Mouse (Mus musculus): ENCODE results near the gene Olfr49.

Olfr49 gene

GRCm38 (mm10) chr14:54284839-54285238, at the start of gene Olfr49:
Gene Olfr49 (minus strand): TSS chr14:54284939.
- no peak for DNase-seq (ENCODE audit: low read depth)

- no peak for DNase-seq (ENCODE audit: low read depth)
Measured at GRCm38 (mm10) chr14:54333452-54334189, 48.9 kb upstream of the Olfr49 start.

GRCm38 (mm10) chr14:54332176-54333074, 47.7 kb upstream of the Olfr49 start:
- no peak for DNase-seq (ENCODE audit: low read depth)

DNA sequence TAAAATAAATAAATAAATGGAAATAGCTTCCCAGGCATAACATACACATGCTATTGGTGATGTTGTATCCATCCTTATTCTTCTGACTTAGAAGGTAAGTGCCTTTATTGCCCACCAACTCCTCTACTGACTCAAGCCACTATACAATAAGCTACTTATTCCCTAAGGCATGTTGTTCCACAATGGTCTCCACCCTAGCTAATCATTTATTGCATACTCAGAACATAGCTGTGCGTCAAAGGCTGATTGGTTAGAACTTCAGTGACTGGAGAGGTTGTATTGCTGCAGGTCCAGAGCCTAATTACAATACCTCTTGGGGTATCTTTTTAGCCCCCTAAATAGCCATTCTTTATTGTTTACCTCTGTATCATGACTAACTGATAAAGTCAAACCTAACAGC, 46.4 kb upstream of the Olfr49 start:
- DNase-seq (ENCODE audit: low read depth), result no peak

GRCm38 (mm10) chr14:54329201-54329600, 44.5 kb upstream of the Olfr49 start:
- no peak for DNase-seq (ENCODE audit: low read depth)

DNA sequence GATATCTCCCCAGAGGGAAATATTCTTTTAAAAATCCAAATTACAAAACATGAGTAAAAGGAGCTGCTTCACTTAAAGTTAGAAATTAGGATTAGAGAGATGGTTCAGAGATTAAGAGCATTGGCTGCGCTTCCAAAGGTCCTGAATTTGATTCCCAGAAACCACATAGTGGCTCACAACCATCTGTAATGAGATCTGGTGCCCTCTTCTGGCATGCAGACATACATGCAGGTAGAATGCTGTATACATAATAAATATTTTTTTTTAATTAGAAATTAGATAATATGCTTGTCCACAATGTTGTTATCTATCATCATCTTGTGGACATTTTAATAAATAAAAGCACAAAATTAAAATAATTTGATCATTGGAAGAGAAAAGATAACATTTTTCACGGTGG, 43.8 kb upstream of the Olfr49 start:
- peak; percentile 33 for DNase-seq (ENCODE audit: low read depth)

DNA sequence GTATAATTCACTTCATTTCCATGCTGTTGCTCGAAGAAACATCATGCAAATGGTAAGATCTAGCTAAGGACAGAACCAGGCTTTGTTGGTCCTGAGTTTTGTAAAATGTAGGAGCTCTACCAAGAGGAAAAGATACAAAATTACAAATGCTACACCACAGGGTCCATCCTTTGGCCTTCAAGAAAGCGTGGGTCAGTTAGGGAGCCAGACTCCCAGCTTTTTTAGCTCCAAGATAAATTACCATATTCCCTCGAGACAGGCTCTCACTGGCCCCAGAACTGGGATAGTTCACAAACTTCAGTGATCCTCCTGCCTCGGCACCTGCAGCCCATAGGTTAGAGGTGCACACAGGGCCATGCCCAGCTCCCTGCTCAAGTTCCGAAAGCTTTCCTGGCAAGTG, 39.7 kb upstream of the Olfr49 start:
- no peak for DNase-seq (ENCODE audit: low read depth)

DNA sequence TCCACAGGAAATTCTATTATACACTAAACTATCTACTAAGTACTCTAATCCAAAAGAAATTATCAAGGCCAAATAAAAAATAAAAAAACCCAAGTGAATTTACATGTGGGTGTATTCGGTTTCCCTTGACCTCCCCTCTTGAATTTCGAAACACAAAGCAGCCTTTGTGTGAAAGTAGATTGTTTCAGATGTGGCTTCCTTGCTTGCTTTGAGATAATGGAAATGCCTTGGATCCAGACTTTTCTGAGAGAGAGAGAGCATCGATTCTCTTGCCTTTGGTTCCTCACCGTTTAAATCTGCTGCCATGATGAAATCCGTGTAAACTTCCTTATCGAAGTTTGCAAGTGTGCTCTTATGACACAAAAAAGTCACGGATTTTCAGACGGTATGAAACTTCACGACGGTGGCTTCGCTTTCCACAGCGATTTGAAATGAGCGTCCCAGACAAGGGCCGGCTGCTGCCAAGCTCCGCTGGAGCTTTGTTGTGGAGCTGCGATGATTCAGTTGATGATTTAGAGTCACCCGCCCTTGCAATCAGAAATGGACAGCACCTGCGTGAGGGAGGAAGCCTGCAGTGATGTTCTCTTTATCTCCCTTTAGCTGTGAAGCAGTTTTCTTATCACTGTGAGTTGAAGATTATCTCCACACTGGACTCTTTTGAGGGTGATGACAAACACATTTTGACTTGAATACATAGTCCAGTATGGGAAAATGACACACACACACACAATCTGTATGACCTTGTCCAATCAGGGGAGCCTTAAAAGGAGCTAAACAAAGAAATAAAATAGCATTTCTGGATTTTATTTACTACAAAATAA, 37.0 kb upstream of the Olfr49 start:
- no peak for DNase-seq (ENCODE audit: low read depth)

GRCm38 (mm10) chr14:54311763-54312162, 27.0 kb upstream of the Olfr49 start:
- no peak for DNase-seq (ENCODE audit: low read depth)

DNA sequence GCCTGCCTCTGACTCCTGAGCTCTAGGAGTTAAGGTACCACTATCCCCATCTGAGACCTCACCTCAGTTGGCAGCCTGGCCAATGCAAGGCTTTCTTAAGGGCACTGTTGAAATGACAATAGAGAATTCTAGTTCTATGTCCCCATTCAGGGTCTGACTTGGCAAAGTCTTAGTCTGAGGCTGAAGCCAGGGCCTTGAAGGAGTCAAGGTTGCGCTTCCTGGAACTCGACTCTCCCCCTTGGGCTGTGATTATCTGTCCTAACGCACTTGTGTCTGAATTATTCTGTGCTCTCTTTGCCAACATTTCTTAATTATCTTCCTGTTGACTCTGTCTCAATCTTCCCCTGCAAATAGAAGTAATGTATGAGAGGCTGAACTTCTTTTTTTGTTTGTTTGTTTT, 15.9 kb upstream of the Olfr49 start:
- no peak for DNase-seq (ENCODE audit: low read depth)

- DNase-seq (ENCODE audit: low read depth), result no peak
Measured at GRCm38 (mm10) chr14:54300136-54300535, 15.4 kb upstream of the Olfr49 start.

DNA sequence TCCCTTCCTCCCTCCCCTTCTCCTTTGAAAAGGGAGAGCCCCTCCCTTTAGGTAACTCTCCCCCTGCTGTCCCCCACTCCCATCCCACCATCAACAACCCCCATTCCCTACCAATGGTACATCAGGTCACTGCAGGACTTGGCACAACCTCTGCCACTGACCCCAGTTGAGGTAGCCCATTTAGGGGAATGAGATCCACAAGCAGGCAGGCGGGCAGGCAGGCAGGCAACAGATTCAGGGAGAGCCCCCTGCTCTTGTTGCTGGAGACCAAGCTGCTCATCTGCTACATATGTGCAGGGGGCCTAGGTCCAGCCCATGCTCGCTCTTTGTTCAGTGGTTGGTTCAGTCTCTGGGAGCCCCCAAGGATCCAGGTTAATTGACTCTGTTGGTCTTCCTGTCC, 8.3 kb downstream of the Olfr49 start:
- DNase-seq (ENCODE audit: low read depth), result no peak

- DNase-seq (ENCODE audit: low read depth), result no peak
Measured at GRCm38 (mm10) chr14:54272696-54273095, 12.0 kb downstream of the Olfr49 start.

DNA sequence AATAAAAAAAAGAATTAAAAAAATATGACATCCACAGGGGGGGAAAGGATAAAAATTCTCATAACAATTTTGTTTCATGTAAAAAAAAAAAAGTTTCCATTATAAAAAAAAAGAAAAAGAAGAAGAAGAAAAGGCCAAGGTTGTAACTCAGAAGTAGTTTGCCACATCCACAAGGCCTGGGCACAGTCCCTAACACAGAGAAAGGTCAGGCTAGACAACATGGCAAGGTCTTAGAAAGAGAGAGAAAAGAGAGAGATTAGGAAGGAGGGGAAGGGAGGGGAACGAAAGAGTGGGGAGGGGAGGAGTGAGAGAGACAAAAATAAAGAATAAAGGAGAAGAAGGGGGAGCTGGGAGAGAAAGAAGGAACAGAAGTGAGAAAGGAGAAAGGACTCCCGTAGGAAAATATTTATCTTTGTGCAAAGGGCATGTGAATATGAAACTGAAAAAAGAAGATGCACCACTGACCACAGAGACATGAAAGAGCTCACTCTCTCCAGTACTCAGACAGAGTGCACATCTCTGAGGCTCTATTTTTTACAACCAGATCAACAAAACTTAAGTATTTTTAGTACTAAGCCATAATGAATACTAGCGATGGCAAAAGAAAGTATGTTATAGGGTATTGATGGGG, 12.6 kb downstream of the Olfr49 start:
- no peak for DNase-seq (ENCODE audit: low read depth)

GRCm38 (mm10) chr14:54270413-54270812, 14.3 kb downstream of the Olfr49 start:
- DNase-seq (ENCODE audit: low read depth), result no peak

- no peak for DNase-seq (ENCODE audit: low read depth)
Measured at GRCm38 (mm10) chr14:54269566-54269965, 15.2 kb downstream of the Olfr49 start.

- no peak for DNase-seq (ENCODE audit: low read depth)
Measured at GRCm38 (mm10) chr14:54267966-54268365, 16.8 kb downstream of the Olfr49 start.

GRCm38 (mm10) chr14:54265951-54266350, 18.8 kb downstream of the Olfr49 start:
- no peak for DNase-seq (ENCODE audit: low read depth)

- no peak for DNase-seq (ENCODE audit: low read depth)
Measured at GRCm38 (mm10) chr14:54265093-54265492, 19.6 kb downstream of the Olfr49 start.

DNA sequence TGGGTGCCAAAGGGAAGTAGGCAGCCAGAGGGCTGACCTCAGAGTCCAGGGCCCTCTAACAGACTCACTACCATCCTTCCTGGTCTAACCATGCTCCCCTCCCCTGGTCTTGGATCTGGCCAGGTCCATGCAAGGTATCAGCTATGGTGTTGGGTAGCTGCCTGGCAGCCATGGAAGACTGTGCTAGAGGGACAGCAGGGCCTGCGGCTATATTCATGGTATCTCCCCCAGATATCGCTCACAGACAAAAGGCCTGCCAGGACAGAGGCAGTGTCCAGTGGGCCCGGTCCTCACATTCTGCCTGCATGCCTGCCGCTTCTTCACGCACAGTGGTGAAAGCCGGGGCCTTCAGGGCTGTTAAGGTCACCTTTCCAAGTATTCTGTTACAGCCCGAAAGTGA, 20.5 kb downstream of the Olfr49 start:
- DNase-seq (ENCODE audit: low read depth), result no peak

- no peak for DNase-seq (ENCODE audit: low read depth)
Measured at GRCm38 (mm10) chr14:54263099-54263498, 21.6 kb downstream of the Olfr49 start.

- no peak for DNase-seq (ENCODE audit: low read depth)
Measured at GRCm38 (mm10) chr14:54262622-54263021, 22.1 kb downstream of the Olfr49 start.
